ENCODE assay signal across 19 mouse cellular contexts in the genomic region with DNA sequence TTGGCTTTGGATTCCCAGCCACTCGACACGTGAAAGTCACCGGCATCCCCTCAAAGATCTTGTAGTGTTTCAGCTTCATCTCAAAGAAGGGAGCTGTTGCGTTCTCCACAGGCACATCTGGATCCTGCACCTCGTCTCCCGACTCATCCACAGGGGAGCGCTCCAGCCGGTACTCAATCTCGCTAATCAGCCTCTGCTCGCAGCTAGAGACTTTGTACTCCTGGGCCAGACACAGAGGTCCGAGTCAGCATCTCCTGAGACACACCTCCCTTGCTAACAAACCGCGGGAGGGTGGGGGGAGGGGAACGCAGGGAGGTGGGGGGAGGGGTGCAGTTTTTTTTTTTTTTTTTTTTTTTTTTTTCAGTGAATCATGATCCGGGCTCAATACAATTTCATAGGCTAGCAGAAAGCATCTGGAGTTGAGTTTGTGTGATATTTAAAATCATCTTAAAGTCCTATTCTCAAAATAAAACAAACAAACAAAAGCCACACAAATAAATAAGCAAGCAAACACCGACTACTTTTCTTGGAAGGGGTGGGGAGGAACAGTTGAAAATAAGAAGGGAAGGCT. TPM values are rescaled to one million over a fixed set of nuclear protein-coding genes. Genes with fewer than 3 reads are reported as not detected.
DNase-seq lines count a peak whose midpoint lies in the region; ATAC-seq and TF ChIP-seq lines count a peak whose summit lies in the region.
"Had no signal": no experiment of that assay in that cellular context is flagged by ENCODE, and none has a peak within 500 bp of the region (broad histone marks: within the 10 kb centered on the region; RNA-seq: fewer than 3 reads in every experiment).

No protein-coding gene starts in this region.

- no peak for TF ChIP-seq POLR2A in liver, adult 2 months (IDR thresholded peaks at IDR 0.05; ENCODE audit: extremely low read depth, insufficient read depth, low read length)

- H3K4me2 ChIP-seq in liver, postnatal 0 days (ENCODE audit: low read depth, low read length) = no peak overlapping the region
- no peak overlapping the region for H3K4me2 ChIP-seq in kidney, postnatal 0 days (ENCODE audit: low read length)
- no peak overlapping the region for H3K4me2 ChIP-seq in heart, embryonic 11.5 days
- H3K4me2 ChIP-seq: embryonic facial prominence, embryonic 13.5 days had no signal

- no peaks in the 10 kb centered on the region for H3K79me2 ChIP-seq in liver, adult 2 months (ENCODE audit: control insufficient read depth, insufficient read depth, low read length)

- H3K4me1 ChIP-seq in liver, adult 2 months (ENCODE audit: control insufficient read depth, insufficient read depth, low read length) = no peaks in the 10 kb centered on the region
- H3K4me1 ChIP-seq in liver, postnatal 0 days (ENCODE audit: insufficient read depth) = no peaks in the 10 kb centered on the region
- no peaks in the 10 kb centered on the region for H3K4me1 ChIP-seq in kidney, postnatal 0 days (replicated peaks; ENCODE audit: insufficient read depth, low read length)
- H3K4me1 ChIP-seq in heart, embryonic 11.5 days (ENCODE audit: control insufficient read depth, insufficient read depth, low read length) = peaks cover 5% of the 10 kb centered on the region; the same call in 1 of the 2 replicates
- H3K4me1 ChIP-seq: forebrain, embryonic 10.5 days had no signal

- H3K4me3 ChIP-seq in liver, adult 2 months (ENCODE audit: insufficient read depth, low read depth, low read length) = no peak overlapping the region
- H3K4me3 ChIP-seq in liver, postnatal 0 days (ENCODE audit: low read depth, low read length) = no peak overlapping the region
- no peak overlapping the region for H3K4me3 ChIP-seq in kidney, postnatal 0 days (replicated peaks; ENCODE audit: low read depth, low read length)
- no peak overlapping the region for H3K4me3 ChIP-seq in heart, embryonic 11.5 days (ENCODE audit: low read depth, low read length)
- H3K4me3 ChIP-seq: embryonic facial prominence, embryonic 13.5 days; forebrain, embryonic 10.5 days; limb, embryonic 10.5 days had no signal

- TF ChIP-seq EP300 in liver, postnatal 0 days (IDR thresholded peaks at IDR 0.05; ENCODE audit: low read depth) = no peak

- H3K9me3 ChIP-seq in liver, postnatal 0 days (ENCODE audit: low read length) = no peaks in the 10 kb centered on the region
- no peaks in the 10 kb centered on the region for H3K9me3 ChIP-seq in kidney, postnatal 0 days (replicated peaks; ENCODE audit: low read length)
- H3K9me3 ChIP-seq in heart, embryonic 11.5 days (replicated peaks; ENCODE audit: control insufficient read depth, low read length) = no peaks in the 10 kb centered on the region
- H3K9me3 ChIP-seq: embryonic facial prominence, embryonic 13.5 days; forebrain, embryonic 10.5 days; limb, embryonic 10.5 days had no signal

- 53% methylated on average over 16 of the region's 16 CpGs for WGBS in liver, adult 2 months
- 61% methylated on average over 16 of the region's 16 CpGs for WGBS in liver, postnatal 0 days (ENCODE audit: insufficient replicate concordance)
- 59% methylated on average over 16 of the region's 16 CpGs for WGBS in kidney, postnatal 0 days
- 42% methylated on average over 16 of the region's 16 CpGs for WGBS in heart, embryonic 11.5 days (ENCODE audit: insufficient replicate concordance)

- H3K9ac ChIP-seq in liver, adult 2 months (ENCODE audit: low read depth, low read length) = no peak overlapping the region
- H3K9ac ChIP-seq in liver, postnatal 0 days (replicated peaks) = no peak overlapping the region
- H3K9ac ChIP-seq in kidney, postnatal 0 days (ENCODE audit: low read depth, low read length) = no peak overlapping the region
- no peak overlapping the region for H3K9ac ChIP-seq in heart, embryonic 11.5 days (ENCODE audit: low read depth, low read length)
- H3K9ac ChIP-seq: embryonic facial prominence, embryonic 13.5 days had no signal

- peak; percentile 59 for DNase-seq in liver, adult 2 months (ENCODE audit: extremely low read depth, low read depth, low spot score)
- no peak for DNase-seq in liver, postnatal 0 days
- DNase-seq in MN1 (ENCODE audit: low spot score) = peak; percentile 79
- no peak for DNase-seq in kidney, postnatal 0 days (ENCODE audit: low spot score)
- peak; percentile 40 for DNase-seq in yolk sac, embryonic 10.5 days (ENCODE audit: low spot score)
- DNase-seq: adrenal gland, adult 2 months; cerebellum, adult 11 months; cerebellum, postnatal 25 days; gastrocnemius, postnatal 14 days; heart, postnatal 36 days; layer of hippocampus, postnatal 36 days; lung, postnatal 4 days; midbrain, embryonic 14.5 days; thymus, adult 18-20 months had no signal

- no peak for TF ChIP-seq CTCF in liver, adult 2 months (IDR thresholded peaks at IDR 0.05; ENCODE audit: low read depth, low read length)
- TF ChIP-seq CTCF in liver, postnatal 0 days (IDR thresholded peaks at IDR 0.05; ENCODE audit: low read depth) = no peak
- no peak for TF ChIP-seq CTCF in kidney, postnatal 0 days (IDR thresholded peaks at IDR 0.05; ENCODE audit: low read depth)

- H3K27me3 ChIP-seq in liver, adult 2 months (ENCODE audit: control insufficient read depth, insufficient read depth, low read length) = no peaks in the 10 kb centered on the region
- H3K27me3 ChIP-seq in liver, postnatal 0 days (ENCODE audit: insufficient read depth, low read length) = no peaks in the 10 kb centered on the region
- H3K27me3 ChIP-seq in kidney, postnatal 0 days (ENCODE audit: insufficient read depth, low read length) = no peaks in the 10 kb centered on the region
- no peaks in the 10 kb centered on the region for H3K27me3 ChIP-seq in heart, embryonic 11.5 days (ENCODE audit: control insufficient read depth, insufficient read depth, low read length)
- H3K27me3 ChIP-seq: embryonic facial prominence, embryonic 13.5 days had no signal

- H3K36me3 ChIP-seq in liver, adult 2 months (ENCODE audit: control insufficient read depth, insufficient read depth, low read length) = peaks cover 62% of the 10 kb centered on the region
- H3K36me3 ChIP-seq in liver, postnatal 0 days (replicated peaks; ENCODE audit: insufficient read depth, low read length) = peaks cover 14% of the 10 kb centered on the region
- H3K36me3 ChIP-seq in kidney, postnatal 0 days (ENCODE audit: insufficient read depth, low read length) = 0 out of 2 replicates have a peak, but pooled peaks cover 15% of the 10 kb centered on the region
- H3K36me3 ChIP-seq in heart, embryonic 11.5 days (ENCODE audit: control insufficient read depth, insufficient read depth, low read length) = peaks cover 35% of the 10 kb centered on the region

- no peak overlapping the region for H3K27ac ChIP-seq in liver, adult 2 months (replicated peaks; ENCODE audit: insufficient read depth, low read depth, low read length)
- H3K27ac ChIP-seq in liver, postnatal 0 days (ENCODE audit: low read depth) = no peak overlapping the region
- no peak overlapping the region for H3K27ac ChIP-seq in kidney, postnatal 0 days
- H3K27ac ChIP-seq in heart, embryonic 11.5 days (ENCODE audit: low read depth, low read length) = no peak overlapping the region
- H3K27ac ChIP-seq: embryonic facial prominence, embryonic 13.5 days; forebrain, embryonic 10.5 days; limb, embryonic 10.5 days had no signal

- ATAC-seq in liver, postnatal 0 days = no peak
- peak; percentile 73 for ATAC-seq in kidney, postnatal 0 days (replicated peaks; ENCODE audit: low FRiP score, low read depth)
- ATAC-seq in megakaryocyte-erythroid progenitor cell, adult 5-6 weeks (replicated peaks; ENCODE audit: low FRiP score, low TSS enrichment, poor library complexity, severe bottlenecking) = no peak
- ATAC-seq in heart, embryonic 11.5 days (replicated peaks; ENCODE audit: insufficient number of reproducible peaks, low FRiP score, low TSS enrichment) = no peak

RNA-seq across cellular contexts. Expression of a gene that starts 45.9 kb away (rescaled TPM):
- total RNA-seq in liver, adult 2 months (2014; rRNA removed) = 22.0 and 22.8 TPM in 2 replicates
- polyA plus RNA-seq in liver, adult 2 months (2012; rRNA removed) = 9.5 and 10.7 TPM in 2 replicates
- polyA plus RNA-seq in liver, postnatal 0 days (2015; fragmentation: Nextera tagmentation; extraction: Ambion mirVana) = 54.8 and 56.9 TPM in 2 replicates
- polyA plus RNA-seq in kidney, postnatal 0 days (2015; fragmentation: Nextera tagmentation; extraction: Ambion mirVana) = 55.5 and 55.9 TPM in 2 replicates
- total RNA-seq in megakaryocyte-erythroid progenitor cell, adult 5-6 weeks (2014; fragmentation: Nextera tagmentation) = 13.0 and 31.4 TPM in 2 replicates
- 54.0 and 56.1 TPM in 2 replicates for total RNA-seq in megakaryocyte-erythroid progenitor cell, adult 5-6 weeks (2017)
- 30.2 and 41.3 TPM in 2 replicates for polyA plus RNA-seq in heart, embryonic 11.5 days (2014; fragmentation: Nextera tagmentation; extraction: Ambion mirVana)

Comparison
In these comparisons a context has a peak if more than half of its experiments do, and no peak if none do; other contexts are left out.
1. DNase-seq: peak in liver, adult 2 months (single experiment), MN1 (single experiment) and yolk sac, embryonic 10.5 days (single experiment); none in liver, postnatal 0 days (single experiment) and kidney, postnatal 0 days (single experiment).